Mouse (Mus musculus): Measurements from ENCODE around the gene Slc7a14.

GRCm38 (mm10) chr3:31162860-31163259, 147.3 kb downstream of the Slc7a14 start:
- TF ChIP-seq CTCF (IDR thresholded peaks at IDR 0.05; ENCODE audit: control insufficient read depth, insufficient read depth, low read length): no peak
- TF ChIP-seq POLR2A (IDR thresholded peaks at IDR 0.05; ENCODE audit: borderline replicate concordance, control insufficient read depth, low read depth, low read length): no peak
